Mouse (Mus musculus): ENCODE measurements around the gene Map3k13.

Gene Map3k13

DNA sequence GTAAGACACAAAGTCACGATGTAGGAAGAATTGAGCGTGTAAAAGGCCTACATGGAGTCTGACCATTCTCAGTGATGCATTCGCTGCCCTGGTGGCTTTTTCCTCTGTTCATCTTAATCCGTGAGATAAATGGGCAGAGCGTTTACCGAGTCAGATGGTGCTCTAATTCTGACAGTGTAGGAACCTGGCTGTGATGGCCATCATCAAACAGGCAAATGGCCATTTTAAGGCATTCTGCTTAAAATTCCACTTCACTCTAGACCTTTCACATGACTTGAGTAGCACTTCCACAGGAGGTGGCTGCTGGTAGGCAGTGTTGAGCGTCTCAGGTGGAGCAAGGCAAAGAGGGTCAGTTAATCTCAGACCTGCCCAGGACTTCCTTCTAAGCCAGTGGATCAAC lies 58.2 kb downstream of the Map3k13 start:
- no peak for DNase-seq (ENCODE audit: low spot score)

DNA sequence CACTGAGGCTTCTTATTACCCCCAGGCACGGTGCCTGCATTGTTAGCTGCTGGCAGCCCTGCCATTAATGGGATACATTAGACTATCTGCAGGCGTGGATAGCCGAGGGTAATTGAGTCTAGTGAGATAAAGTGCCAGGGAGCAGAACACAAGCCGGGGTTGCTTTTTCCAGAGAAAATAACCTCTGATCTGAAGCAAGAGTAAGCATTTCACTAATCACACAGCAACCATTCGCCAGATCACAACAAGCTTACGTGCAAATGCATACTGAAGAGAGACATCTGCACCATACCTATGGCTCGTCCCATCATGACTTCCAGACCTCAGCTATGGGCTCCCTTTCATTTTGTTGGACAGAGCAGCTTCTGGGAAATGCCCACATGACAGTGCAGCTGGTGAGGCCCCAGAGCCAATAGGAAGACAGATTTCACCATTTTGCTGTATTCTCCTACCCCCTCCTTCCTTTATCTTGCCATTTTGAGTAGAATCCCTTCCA lies 59.3 kb downstream of the Map3k13 start:
- DNase-seq (ENCODE audit: low spot score), result no peak

DNA sequence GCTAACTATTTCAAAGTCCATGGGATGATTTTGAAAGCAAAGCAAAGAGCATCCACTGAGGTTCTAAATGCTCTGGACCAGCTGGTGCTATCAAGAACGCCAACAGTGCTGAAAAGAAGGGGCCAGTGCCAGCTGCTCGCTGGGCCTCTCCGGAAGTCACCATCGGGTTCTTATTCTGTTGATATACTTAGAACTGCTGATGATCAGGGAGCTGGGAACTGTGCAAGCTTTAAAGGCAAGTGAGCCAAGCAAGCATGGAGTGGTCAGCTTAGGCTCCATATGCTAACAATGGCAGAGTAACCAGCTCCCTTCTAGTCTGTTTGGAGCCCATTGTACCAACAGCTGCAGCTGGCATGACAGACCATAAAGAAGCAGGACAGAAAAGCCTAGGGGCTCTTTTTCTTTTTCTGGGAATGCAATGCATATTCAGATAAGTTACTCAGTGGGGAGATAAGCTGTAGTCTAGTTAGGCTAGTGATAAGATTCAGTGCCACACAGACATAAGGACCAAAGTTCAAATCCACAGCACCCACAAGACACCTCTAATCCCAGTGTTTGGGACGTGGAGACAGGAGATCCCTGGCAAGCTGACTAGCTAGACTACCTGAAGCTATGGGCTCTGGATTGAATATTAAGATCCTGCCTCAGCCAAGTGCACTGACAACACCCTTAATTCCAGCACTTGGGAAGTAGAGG lies 60.6 kb downstream of the Map3k13 start:
- no peak for DNase-seq (ENCODE audit: low spot score)

DNA sequence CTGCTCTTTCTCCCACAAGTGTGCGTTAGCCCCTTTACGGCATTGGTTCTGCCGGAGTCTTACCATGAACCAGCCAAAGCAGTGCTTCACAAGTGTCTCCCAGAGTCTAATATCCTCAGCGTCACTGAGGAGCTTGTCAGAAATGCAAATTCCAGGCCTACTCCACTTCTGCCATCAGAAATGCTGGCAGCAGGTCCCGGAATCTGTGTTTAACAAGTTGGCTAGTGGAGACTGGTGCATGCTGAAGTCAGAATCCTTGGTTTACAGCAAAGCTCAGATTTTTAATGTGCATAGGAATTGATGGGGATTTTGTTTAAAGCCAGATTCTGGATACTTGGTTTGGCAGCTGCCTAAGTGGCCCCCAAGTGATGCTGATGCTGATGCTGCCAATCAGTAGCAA lies 62.0 kb downstream of the Map3k13 start:
- no peak for DNase-seq (ENCODE audit: low spot score)

DNA sequence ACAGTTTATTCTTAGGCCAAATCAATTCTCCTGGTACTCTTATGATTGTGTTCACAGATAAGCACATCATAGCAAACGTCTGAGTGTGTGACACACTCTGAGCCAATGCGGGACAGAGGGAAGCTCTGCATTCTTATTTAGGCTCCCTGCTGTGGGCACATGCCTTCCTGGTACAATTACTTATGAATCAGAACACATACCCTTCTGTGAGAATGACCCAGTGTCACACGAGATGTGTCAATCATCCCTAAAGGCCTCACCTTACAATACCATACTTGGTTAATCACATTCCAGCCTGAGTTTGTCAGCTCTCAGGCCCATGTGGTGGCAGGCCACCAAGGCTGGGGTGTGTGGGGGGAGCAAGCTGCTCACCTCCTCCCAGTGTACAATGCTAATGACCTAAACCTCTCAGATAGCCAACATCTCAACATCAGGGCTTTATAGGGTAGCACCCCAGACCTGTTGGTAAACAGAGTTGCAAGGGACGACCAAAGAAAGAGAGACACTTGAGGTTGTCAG lies 63.0 kb downstream of the Map3k13 start:
- DNase-seq (ENCODE audit: low spot score), result no peak

DNA sequence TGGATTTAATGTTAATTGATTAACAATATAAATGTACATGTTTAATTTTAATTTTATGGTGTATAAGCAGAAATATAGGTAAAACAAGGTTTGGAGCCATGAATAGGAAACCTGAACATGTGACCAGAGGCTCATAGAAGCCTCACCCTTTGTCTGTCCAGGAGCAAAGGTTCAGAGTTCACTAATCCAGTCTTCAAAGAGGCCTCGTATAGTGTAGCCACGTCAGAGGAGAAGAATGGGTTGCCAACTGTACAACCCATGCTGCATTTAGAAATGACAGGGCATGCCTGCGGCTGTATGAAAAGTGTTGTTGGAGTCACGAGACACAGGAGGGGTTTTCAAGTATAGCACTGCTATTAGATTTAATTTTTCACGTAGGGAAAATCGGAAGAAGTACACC lies 64.0 kb downstream of the Map3k13 start:
- no peak for DNase-seq (ENCODE audit: low spot score)

DNA sequence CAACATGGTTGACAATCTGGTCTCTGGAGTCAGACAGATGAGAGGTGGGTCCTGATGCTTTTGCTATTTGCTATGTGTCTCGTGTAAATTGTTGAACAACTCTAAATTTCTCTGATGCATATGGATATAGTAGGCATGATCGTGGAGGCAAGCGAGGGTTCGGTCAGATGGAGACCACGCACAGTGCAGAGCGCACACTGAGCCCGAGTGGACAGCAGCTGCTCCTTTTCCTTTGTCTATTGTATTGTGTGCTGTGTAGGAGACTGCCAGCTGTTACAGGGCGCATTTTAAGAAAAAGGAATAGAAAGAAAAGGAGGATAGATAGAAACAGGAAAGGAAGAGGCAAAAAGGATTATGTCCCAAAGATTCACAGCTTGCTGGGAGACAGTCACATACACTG lies 64.7 kb downstream of the Map3k13 start:
- no peak for DNase-seq (ENCODE audit: low spot score)

DNA sequence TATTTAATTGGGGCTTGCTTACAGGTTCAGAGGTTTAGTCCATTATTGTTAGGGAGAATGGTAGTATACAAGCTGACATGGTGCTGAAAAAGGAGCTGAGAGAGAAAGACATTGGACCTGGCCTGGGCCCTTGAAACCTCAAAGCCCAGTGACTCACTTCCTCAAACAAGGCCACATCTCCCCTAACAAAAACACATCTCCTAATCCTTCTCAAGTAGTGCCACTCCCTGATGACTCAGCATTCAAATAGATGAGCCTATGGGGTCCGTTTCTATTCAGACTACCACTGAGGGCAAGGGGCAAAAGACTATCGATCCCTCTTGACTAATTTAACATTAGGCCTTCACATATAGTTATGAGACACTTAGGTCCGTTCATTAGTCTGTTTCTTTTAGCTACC lies 68.3 kb downstream of the Map3k13 start:
- DNase-seq (ENCODE audit: low spot score), result no peak

DNA sequence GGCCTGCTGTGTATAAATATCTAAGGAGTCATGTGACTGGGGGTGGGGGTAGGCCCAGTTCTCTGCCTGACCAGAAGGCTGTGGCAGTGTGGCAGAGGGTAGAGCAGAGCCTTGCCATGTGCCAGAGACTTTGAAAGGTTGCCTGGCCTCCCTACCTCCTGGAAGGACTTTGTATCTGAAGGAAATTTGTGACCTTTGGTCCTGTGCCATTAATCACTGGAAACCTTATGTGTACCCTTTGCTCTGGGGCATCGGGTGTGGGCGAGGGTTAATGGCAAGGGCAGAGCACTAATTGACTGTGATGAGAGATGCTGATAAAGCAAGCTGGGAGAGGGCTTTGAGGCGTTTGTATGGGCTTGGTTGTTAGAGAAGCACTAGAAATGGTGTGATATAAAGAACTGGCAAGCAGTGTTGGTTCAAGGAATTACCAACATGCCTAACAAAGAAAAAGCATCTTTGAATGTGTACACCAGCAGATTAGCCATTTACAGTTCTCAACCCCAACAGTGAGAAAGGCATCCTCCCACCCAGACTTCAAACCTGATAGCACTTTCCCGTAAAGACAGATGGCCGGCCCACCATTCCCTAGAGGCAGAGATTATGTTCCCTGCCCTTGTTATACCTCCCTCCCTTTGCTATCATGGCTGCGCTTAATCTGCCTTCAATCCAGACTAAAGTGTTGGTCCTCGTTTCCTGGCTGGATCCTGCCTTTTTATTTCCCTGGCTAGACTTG lies 71.3 kb downstream of the Map3k13 start:
- DNase-seq (ENCODE audit: low spot score), result no peak

DNA sequence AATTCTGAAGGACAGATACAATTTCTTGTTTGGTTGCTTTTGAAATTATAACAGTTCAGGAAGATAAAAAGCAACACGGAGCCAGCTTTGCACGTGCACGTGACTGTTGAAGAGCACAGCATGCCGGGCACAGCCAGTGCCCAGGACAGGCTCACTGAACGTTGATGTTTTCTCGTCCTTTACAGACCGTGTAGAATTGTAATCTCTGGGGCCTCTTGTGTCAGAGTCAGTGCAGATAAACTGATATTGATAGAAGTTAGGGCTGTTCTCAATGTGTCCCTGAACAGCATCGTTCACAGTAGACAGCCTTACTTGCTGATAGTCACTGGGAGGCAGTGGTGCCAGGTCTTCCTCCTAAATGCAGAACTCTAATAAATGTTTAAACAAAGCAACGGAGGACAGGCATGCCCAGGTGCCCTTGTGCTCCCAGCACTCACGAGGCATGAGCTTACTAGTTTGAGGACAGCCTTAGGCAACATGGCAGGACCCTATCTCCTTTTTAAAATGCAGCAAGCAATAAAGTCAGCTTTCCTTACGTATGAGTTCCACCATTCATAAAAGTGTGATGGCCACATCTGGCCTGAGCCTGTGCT lies 71.9 kb downstream of the Map3k13 start:
- DNase-seq (ENCODE audit: low spot score), result no peak

DNA sequence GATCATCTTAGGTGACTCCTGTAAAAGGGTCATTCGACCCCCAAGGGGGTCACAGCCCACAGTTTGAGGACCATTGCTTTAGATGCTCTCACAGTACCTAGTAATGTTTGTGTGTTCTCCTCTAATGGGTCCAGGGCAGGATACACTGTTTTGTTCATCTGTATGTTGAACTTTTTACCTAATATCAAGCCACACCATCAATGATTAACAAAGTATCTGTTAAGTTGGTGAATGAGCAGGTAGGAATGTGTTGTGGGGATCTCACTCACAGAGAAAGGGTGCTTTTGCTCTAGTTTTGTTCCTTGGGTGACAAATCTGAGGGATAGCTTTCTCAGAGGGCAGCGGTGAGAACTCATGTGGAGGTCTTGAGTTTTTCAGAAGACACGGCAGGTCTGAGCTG lies 73.6 kb downstream of the Map3k13 start:
- DNase-seq (ENCODE audit: low spot score), result no peak

DNA sequence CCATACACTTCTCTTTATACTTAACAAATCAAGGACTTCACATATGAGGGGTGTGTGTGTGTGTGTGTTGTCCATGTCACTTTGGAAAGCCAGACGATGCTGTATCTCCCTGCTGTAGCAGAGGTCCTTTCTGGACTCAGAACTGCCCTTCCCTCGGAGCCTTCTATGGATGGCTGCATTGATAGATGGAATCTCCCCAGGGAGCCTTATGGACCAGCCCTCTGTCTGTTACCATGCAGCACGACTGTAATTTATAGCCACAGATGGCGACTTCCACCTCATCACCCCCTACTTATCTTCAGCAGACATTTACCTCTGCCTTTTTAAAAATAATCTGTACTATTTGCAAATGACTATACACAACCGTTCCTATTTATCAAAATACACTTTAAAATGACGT lies 74.5 kb downstream of the Map3k13 start:
- DNase-seq (ENCODE audit: low spot score), result no peak

DNA sequence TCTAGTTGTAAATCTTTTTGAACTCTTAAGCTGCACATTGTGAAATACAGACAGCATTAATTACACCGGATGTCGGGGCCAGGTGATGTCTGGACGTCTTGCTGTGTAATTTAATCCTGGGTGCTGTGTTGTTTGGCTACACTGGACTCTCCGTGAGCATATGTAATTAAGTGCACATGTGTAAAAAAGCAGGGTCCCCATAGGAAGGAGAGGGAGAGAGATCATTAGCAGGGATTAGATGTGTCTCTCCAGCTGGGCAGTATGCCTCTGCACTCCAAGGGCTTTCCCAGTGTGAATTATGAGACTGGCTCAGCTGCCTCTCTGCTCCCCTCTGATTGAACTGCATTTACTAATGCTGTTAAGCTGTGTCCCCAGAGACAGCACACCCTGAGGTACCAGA lies 75.7 kb downstream of the Map3k13 start:
- DNase-seq (ENCODE audit: low spot score), result no peak

DNA sequence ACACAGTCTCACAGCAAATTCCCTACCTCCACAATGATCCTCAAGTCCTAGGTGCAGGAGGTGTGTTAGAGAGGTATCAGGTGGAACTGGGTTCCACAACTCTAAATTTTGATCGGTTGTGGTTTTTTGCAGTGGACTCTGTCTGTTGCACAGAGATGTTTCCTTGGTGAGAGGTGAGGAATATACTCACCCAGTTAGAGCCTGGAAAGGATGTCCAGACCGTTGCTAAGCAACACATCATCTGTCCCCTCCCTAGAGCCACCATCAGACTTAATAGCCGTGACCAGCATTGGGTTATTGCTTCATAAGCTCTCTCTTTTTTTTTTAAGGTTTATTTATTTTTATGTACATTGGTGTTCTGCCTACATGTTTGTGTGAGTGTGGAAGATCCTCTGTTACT lies 83.6 kb downstream of the Map3k13 start:
- DNase-seq (ENCODE audit: low spot score), result no peak

DNA sequence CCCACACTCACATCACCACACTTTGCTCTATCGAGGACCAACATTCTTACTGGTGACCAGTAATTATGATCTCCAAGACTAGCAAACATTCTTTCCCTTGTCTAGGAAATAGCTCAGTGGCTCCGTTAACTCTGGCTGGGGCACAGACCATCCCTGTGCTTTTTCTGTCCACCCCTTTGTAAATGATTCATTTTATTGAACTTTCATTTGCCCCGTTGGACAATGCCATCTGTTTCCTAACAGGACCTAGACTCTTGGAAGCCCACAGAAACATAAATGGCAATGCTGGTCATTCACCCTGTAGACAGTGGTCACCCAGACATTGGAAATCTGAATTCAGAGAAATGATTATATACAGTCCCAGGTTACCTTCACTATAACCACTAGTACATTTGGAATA lies 84.7 kb downstream of the Map3k13 start:
- DNase-seq (ENCODE audit: low spot score), result no peak

DNA sequence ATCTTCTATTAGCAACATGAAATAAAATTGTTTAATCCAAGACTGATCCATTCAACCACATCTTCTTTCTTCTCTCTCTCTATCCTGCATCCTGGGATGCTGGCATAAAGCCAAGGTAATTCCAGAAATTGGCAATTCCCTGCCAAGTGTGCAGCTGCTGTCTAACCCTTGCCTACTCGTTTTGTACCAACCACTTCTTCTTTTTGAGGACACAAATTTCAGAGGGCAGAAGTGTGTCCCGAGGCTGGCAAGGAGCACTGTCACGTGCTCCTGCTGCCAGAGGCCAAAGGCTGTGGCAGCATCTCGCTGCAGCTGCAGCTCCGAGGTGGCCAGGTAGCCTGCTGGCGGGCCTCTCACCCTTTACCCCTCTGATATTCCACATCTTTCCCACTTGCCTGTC lies 87.0 kb downstream of the Map3k13 start:
- no peak for DNase-seq (ENCODE audit: low spot score)

DNA sequence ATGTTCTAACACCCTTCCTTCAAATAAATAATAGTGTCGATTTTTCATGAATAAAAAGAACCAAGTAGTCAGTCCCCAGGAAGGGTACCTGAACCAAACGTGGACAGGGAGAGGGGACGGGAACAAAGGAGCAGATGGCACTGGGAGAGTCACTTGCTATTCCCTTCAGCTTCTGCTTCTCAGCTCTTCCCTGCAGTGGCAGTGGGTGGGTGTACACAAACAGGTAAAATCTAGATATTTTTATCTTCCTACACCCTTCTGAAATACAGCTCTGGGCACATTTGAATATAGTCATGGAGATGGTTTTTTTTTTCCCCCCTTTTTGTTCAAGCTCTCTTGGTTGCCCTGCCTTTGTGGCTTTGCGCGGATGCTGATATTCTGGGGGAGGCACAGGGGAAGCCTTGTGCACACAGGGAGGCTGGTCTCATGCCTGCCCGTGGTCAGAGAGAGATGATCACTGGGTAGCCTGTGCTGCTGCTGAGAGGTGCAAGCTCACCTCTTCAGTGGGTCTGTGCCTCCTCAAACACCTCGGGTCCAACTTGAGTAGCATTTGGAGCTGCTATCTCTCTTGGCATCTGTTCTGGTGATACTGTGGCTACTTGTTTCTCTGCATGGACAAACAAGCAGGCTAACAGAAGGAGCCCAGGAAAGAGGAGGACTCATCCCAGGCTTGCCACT lies 87.6 kb downstream of the Map3k13 start:
- no peak for DNase-seq (ENCODE audit: low spot score)

DNA sequence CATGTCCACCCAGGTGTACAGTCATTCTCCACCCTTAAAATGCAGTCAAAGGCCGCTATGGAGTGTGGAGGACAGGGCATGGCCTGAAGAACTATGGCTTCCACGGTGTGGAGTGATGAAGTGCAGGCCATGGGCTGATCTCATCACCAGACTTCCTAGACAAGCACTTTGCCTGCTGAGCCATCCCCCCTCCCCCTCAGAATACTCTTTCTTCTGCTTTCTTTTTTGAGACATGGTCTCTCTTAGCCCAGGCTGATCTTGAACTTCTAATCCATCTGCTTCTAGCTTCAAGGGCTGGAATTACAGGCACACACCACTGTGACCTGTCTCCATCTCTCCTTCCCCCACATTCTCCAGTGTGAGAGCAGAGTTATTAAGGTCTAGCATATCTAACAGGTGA lies 93.5 kb downstream of the Map3k13 start:
- no peak for DNase-seq (ENCODE audit: low spot score)

DNA sequence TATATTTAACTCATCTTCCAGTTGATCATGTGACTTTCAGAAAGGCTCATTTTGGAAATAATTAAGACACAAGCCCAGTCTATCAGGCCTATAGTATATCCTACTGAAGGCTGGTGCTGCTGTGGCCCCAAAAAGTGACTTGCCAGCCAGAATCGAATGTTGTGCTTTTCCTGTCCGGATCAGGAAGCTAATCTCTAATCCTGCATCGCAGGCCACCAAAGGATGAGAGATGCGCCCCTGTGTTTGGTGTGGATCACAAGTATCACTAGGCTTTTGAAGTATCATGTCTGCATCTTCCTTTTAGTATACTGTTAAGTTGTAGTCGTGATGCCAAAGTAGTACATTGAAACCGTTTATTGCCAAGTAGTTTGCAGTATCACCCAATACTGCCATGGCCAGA lies 99.7 kb downstream of the Map3k13 start:
- DNase-seq (ENCODE audit: low spot score), result no peak

DNA sequence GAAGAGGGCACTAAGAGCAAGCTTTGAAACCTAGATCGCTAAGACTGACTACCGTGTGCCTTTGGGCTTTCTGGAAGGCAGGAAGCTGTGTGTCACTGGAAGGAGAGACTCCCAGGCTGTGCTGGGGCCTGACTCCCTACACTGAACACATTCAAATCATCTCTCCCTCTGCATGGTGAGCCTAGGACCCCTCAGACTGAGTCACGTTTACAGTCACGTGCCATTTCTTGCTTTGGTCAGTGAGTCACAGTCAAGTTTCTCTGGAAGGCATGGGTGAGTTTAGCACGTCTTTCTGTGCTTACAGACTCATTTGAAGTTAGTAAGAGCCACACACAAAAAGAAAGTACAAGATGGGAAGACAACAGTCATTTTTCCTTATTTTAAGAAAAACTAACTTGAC lies 107.1 kb downstream of the Map3k13 start:
- DNase-seq (ENCODE audit: low spot score), result no peak

DNA sequence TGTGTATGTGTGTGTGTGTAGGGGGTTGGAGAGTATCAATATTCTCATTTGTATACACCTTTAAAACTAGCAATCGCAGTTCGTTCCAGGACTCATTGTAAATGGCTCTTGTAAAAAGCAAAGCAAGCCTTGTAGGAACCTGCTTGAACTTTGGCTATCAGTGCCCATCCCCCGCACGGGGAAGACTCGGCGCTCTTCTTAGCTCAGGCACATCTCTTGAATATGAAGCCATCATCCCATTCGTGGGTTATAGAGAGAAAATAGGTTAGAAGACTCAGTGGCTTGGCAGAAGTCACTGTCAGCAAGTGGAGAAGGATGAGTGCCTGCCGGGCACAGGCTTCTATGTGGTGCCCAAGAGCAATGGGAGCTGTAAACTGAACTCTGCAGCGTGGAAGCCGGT lies 110.5 kb downstream of the Map3k13 start:
- DNase-seq (ENCODE audit: low spot score), result no peak

DNA sequence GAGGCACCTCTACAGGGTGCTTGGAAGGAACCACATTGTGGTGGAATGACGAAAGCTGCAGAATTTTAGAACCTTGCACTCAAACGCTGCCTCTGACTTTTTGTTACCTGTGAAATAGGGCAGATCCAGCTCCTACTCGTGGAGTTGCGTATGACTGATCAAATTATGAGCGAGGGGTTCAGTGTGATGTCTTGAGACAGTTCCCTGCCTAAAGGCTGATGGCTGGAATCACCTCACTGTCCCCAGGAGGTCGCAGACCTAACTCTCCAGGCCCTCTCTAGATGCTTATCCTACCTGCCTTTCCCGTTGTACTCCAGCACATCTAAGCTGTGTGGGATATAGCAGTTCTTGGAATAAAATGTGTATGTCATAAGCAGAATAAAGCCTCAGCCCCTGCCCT lies 111.8 kb downstream of the Map3k13 start:
- no peak for DNase-seq (ENCODE audit: low spot score)

DNA sequence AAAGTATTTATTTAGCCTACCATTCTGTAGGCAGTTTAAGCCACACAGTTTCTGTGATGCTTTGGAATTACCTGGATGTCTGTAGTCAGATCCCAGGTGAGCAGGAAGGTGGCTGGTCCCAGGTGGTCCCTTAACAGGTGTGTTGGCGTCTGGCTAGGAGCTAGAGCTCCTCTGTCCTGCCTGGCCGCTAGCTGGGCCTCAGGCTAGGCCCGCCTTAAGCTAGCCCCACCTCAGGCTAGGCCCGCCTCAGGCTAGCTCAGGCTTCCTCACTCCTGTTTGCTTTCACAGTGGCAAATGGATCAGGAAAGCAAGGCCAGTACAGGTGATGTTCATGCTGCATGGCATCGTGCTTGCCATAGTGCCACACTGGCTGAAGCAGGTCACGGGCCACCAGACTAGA lies 112.8 kb downstream of the Map3k13 start:
- DNase-seq (ENCODE audit: low spot score), result no peak

Data from testis, postnatal 10 days (tissue).